Mouse (Mus musculus): ENCODE results near the gene C1rl.
A peak's percentile ranks its signal among the peaks of the same experiment; 100 is the strongest.
"Not testable (repeated sequence)": the region's sequence is repeated elsewhere in the genome, so short reads cannot be mapped to it uniquely, and the experiment has no call there.

Gene C1rl

DNA sequence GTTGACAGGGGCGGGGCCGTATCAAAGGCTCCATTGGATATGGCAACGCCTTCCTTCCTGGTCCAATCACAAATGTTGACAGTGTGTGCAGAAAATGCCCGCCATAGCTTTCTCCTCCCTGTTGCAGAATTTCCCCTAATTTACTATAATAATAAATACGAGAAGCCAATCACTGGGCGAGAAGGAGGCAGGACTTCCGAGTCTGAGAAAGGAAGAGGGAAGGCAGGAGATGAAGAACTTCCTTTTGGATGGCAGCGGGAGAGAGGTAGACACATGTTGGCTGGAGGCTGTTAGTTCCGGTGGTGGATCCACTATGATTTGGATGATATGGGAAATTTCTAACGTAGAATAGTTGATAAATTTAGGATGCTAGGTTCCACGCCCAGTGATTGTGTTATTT, 18.3 kb upstream of the C1rl start:
- no peak for DNase-seq

DNA sequence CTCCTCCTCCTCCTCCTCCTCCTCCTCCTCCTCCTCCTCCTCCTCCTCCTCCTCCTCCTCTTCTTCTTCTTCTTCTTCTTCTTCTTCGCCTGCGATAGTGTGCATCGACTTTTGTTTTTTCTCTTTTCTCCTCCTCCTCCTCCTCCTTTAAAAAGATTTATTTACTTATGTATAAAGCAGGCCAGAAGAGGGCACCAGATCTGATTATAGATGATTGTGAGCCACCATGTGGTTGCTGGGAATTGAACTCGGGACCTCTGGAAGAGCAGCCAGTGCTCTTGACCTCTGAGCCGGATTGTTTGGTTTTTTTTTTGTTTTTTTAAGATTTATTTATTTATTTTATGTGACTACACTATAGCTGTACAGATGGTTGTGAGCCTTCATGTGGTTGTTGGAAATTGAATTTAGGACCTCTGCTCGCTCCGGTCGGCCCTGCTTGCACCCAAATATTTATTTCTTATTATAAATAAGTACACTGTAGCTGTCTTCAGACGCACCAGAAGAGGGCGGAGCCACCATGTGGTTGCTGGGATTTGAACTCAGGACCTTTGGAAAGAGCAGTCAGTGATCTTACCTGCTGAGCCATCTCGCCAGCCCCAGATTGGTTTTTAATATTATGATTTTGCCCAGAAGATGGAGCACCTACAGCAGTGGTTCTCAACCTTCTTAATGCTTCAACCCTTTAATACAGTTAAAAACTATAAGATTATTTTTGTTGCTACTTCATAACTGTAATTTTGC, 17.4 kb upstream of the C1rl start:
- DNase-seq: not testable (repeated sequence)

DNA sequence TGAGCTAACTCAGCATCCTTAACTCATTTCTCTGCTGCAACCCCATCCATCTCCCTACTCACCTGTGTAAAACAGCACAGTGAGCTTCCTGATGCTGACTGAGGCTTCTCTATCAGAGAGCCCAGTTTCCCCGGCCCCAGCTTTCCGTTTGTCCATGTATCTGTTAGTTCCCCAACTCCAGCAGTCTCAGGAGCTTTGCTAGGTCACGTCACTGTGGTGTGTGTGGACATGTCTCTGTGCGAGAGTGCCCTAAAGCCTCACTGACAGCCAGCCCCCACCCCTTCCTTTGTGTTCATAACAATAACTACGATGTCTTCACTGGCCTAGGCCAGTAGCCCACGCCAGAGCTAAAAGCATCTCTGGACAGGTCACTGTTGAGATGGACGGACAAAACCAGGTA, 16.7 kb upstream of the C1rl start:
- no peak for DNase-seq

DNA sequence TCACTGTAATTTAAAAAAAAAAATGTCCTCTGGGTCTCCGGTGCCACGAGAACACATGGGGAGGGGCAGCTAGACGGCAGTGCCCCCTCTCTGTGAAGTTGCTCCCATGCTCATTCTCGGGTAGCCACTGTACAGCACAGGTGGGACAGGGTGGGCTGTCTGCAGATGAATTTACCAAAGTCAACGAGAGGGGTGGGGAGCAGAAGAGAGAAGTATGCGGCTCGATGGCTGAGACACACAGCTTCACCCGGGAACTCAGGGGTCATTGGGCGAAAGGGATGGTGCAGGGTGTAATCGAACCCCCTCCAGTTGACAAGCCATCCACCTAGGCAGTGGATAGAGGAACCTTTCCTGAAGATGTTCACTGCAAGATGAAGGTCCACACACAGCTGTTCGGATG, 16.1 kb upstream of the C1rl start:
- no peak for DNase-seq

DNA sequence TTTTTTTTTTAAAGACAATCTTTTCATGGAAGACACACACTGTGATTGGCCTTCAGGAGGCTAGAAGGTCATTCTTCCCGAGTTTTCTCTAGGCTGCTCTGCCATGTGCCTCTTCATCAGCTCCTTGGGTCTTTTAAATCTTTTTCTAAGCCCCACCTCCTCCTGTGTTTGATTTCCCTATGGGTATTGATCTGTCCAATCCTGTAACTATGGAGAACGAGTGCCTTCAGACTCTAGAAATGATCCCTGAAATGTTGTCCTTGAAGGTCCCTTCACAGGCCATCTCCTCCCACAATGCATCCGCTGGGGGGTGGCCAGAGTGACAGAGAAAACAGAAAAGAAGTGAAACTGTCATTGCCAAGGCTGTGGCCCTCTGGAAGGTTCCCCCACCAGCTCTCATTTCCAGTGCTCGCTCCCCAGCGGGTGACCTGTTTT, 15.7 kb upstream of the C1rl start:
- no peak for DNase-seq

DNA sequence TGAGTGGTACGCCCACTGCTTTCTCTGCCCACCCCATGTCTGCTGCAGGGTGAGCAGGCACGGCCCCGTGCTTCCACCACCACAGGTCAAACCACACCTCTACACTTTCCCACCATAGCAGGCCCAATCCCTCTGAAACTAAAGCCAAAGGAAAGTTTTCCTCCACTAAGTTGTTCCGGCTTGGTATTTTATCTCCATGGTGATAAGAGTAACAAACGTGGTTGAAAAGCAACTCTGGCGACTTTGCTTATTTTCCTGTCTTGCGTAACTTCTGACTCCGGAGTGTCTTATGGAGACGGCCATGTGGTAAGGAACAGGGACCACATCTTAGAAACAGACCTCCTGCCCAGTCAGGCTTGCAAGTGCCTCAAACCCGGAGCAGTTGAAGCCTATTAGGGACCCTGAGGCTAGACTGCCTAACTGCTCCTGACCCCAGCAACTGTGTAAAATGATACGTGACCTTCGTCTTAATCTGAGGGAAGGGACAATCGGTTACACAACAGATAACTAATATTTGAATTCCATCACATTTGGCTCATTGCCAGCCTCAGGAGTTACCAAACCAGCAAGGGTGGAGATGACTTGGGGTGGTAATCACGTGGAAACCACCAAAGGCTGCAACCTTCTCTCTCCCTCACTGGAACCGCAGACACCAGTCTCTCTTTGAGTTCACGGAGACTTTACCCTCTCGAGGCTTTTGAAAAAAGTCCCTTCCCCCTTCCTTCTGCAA, 14.8 kb upstream of the C1rl start:
- DNase-seq: peak; percentile 63

DNA sequence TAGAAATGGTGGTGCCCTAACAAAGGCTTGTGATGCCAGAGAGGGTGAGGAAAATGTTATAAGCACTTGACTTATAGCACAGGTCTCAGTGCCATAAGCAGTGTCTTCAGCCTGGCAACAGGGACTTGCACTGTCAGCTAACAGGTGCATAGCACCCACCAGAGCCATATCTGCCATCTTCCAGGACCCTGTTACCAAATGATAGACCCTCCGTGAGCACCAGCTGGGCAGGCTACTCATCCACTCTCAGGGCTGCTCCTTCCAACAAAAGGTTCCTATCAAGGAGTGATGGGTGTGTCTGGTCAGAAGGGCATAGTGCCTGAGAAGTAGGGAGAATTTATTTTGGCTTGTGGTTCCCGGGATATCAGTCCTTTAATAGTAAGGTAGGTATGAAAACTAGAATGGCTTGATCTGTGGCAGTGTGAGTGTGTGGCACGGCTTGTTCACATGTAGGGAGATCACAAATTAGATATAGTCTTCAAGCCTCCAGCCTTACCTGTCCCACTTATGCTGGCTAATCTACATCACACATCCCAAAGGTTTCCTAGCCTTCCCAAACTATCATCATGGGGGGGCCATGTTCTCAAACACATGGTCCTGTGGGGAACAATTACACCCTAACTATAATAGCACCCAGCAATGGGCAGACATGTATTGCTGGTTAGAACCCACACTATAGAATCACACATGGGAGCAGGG, 13.9 kb upstream of the C1rl start:
- no peak for DNase-seq

DNA sequence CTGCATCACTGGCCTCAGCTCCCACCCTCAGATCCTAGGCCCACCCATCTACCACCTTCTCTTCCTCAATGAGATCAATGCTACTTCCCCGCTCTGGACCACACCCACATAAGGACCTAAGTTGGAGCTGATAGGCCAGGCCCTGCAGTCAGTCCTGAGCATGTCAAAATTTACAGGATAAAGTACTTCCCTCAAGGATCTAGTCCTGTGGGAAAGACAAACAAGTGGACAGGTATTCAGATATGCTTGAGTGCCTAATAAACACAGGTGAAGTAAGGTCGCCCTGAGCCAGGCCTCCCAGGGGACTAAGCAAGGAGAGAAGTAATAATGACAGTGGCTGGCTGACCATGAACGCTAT, 13.4 kb upstream of the C1rl start:
- DNase-seq: no peak

DNA sequence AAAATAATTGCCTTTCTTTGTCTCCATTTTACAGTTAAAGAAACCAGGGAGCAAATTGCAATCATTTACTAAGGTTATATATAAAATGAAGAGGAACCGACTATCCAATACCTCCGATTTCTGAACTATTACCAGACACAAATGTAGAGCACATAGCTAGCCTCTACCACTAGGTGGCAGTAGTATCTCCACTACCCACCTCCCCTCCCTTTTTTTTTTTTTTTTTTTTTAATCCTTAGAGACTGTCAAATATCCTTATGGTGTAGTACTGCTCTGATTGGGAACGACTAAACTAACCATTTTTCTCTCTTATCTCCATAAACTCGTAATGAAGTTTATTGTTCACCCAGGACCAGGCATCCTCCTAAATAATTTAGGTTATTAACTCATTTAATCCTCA, 12.6 kb upstream of the C1rl start:
- peak; percentile 54 for DNase-seq

DNA sequence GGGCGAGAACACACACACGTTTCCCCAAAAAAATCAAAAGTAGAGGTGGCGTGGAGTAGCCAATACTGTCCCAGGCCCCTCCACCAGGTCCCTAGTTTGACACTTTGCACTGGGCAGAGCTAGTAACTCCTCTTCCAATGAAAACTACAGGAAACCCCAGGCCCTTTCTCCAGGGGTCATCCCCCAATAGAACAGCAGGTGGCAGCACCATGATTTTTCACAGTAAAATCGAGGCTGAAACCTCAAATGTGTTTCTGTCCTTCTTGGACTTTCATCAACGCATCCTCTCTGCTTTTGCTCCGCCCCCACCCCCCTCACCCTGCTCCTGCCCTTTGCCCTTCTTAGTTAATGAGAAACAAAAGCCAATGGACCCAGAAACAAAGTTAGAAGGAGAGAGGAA, 11.3 kb upstream of the C1rl start:
- peak; percentile 78 for DNase-seq

DNA sequence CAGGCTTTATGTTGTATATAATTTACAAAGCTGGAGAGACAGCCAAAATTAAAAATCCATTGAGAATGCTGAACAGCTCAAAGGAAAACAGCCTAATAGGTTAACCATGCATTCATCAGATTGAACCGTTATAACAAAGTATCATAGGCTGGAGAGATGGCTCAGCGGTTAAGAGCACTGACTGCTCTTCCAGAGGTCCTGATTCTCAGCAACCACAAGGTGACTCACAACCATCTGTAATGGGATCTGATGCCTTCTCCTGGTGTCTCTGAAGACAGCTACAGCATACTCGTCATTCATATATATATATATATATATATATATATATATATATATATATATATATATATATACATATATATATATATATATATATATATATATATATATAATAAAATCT, 9.1 kb upstream of the C1rl start:
- not testable (repeated sequence) for DNase-seq

DNA sequence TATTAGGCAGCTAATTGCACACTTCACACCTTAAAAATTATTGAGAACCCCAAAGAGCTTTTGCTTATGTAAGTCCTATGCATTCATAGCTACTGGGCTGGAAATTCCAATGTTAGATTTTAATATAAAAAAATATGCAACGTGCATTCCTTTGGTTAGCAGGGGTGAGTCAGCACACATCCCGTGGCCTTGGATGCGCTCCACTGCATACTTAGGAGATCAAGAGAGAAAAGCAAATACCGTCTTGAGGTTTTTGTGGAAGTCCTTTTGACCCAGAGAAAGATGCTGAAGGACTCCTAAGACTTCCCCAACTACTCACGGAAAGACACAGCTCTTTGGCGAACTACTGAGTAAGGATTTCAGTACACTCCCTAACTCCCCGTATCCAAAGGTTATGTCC, 8.1 kb upstream of the C1rl start:
- DNase-seq: no peak

DNA sequence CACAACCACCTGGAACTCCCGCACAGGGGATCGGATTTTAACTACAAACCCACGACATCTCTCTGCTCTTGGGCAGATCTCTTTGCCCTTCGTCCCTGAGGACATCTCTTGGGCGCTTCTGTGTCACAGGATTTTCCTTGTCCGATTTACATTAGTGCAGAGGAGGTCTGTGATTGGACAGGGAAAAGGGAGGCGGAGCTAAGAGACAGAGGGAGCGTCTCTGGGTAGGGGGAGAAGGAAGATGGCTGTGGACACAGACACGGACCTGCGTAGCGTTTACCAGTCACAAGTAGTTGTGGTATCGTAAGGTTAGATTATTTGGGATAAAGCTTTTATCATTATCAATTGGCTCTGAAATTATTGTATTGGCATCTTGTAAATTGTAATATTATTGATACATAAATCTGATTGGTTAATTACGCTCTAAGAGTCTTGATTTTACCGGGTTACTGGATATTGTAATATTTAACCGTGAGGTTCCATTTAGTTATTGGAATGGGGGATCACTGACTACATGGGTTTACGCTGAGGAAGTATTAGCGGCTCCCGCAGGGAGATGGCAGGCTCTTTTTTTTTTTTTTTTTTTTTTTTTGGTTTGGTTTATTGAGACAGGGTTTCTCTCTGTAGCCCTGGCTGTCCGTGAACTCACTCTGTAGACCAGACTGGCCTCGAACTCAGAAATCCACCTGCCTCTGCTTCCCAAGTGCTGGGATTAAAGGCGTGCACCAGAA, 7.3 kb upstream of the C1rl start:
- DNase-seq: no peak

DNA sequence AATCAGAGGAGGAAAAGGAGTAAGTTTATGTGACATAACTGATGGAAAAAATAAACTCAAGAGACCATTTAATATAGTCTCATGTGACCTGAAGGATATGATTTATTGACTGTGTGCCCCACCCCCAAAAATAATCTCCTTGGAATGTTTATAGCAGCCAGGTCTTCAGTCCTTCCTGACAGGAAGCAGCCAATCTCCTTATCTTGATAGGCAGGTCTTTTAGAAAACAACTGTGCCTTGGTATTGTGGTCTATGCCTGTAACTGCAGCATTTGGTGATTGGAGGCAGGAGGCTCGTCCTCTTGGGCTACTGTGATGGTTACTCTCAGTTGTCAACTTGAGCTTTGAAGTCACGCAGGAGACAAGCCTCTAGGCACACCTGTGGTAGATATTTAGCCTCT, 5.4 kb upstream of the C1rl start:
- DNase-seq: no peak

DNA sequence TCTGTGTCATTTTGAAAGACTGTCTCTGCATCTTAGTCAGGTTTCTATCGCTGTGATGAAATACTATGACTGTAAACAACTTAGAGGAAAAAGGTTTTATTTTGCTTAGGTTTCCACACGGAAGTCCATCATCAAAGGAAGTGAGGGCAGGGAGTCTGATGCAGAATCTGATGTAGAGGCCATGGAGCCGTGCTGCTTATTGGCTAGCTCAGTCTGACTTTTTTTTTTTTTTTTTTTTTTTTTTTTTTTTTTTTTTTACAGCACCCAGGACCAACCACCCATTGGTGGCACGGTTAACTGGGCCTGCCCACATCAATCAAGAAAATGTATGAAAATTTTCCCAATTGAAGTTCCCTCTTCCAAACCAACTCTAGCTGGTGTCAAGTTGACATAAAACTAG, 4.0 kb upstream of the C1rl start:
- no peak for DNase-seq

DNA sequence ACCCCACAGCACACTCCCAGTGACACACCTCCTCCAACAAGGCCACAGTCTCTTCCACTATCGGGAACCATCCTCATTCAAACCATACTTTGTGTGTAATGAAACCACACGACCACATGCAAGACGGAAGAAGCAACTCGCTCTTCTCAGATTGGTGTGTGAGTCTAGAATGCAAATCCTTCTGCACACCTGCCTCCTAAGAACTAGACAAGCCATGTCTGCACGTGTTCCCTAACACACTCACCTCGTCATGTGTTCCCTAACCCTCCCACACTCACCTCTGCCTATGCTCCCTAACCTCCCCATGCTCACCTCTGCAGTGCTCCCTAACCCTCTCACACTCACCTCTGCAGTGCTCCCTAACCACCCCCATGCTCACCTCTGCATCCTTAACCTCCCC, 1.5 kb upstream of the C1rl start:
- no peak for DNase-seq

DNA sequence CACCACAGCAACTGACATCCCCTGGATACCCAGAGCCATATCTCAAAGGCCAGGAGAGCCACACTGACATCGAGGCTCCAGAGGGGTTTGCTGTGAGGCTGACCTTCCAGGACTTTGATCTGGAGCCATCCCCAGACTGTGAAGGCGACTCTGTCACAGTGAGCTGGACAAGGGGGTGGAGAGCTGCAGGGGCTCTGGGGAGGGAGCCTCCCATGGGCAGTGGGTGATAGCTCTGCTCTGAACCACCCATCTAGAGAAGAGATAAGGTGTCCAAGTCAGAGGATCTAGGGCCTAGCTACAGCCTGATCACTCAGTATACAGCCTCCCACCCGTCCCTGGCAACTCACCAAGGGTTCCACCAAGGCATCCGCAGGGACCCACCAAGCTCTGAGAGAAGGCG, 973 bp downstream of the C1rl start:
- peak; percentile 16 for DNase-seq

DNA sequence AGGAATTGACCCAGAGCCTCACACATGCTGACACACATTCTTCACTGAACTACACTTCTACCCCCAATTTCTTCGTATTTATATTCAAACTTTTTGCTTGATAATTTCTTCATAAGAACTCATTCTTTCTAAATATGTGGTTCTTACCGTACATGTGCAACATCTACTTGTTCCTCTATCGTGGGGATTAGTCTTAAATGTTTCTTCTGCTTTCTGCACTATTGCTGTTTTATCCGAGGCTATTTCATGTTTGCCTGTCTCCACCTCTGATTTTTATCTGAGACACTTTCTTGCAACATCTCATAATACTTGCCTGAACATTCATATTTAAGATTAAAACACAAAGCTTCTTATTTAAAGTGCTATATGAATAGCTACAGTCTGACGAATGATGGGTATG, 3.1 kb downstream of the C1rl start:
- no peak for DNase-seq

DNA sequence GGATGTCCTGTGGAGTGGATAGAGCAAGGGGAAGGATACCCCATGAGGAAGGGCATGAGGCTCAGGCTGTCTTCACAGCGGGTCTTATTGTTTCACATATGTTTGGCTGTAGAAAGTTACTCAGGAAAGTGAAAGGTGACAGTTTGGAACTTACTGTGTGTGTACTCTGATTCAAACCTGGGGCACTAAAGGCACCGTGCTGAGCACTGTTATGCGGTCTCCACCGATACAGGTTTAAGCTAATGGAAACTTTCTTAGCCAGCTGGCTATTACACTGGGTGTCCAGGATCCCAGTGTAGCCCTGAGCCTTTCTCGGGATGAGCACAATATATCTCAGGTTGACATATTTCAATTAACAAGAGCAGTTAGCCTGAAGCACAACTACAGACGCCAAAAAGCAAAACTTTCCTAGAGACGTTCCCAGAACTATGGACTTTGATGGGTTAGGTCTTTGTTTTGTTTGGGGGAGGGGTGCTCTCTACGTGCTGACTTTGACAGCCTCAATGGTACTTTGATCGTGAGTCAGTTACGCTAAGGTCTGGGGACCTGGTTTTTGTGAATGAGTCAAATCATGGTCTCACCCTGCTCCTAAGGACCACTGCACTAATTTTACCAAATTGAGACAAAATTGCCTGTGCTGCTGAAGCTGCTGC, 7.1 kb downstream of the C1rl start:
- DNase-seq: no peak

DNA sequence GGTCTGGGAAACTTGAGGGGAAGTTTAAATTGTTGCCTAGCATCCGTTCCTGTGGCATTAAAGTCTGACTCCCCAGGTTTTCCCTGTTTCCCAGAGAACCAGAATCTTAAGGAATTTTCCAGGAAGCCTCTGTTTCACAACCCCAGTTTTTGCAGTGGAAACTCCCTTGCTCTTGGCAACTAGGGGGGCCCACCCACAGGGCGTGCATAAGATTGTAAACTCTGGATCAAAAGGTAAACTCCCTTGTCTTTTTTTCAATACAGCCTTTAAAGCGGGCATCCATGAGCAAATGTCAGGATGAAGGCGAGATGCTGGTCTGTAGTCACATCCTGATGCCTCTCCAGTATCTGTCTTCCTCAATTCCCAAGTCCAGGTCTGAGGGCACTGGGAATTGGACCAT, 8.6 kb downstream of the C1rl start:
- DNase-seq: no peak

DNA sequence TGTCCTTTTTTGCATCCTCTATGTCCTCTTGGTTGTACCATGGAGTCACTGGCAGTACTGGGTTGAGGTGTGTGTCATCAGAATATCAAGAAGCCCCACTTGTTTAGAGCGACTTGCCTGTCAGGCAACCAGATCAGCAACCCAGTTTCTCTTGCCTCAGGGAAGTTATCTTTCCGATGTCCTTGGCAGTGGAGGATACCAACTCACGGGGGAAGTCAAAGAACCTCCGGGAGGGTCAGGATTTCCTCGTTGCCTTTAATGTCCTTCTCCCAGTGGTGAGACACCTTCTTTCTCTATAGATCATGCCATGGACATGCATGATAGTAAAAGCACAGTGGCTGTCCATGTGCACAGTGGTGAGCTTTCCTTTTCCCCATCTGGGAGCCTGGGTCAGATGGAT, 9.1 kb downstream of the C1rl start:
- no peak for DNase-seq

DNA sequence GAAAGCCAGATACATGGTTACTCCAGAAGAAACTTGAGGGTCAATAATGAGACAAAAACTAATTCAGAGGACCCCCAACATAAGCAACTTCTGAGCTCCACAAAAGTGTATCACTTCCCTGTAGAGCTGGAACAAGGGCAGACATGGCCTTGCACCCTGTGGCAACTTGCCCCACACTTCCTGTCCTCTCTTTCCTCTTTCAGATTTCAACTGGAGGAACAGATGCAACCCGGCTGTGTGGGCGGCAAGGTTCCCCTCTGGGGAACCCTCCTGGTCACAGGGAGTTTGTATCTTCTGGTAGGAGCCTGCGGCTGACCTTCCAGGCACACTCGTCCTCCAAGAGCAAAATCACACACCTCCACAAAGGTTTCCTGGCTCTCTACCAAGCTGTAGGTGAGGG, 12.1 kb downstream of the C1rl start:
- peak; percentile 19 for DNase-seq

DNA sequence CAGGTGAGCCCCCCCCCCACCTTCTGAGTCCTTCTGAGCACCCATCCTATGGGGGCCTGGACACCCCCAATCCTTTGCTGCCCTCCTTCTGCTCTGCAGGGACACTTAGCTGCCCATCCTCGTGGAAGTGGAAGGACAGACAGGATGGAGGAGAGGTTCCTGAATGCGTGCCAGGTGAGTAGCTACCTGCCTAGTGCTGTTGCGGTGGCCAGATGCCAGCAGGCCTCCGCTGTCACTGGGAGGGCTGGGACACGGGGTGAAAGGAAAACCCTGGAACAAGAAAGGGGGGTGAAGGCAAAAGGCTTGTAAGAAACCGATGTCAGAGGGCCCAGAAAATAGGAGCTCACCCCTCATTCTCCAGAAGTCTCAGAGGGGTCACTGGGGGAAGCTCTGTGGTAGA, 14.1 kb downstream of the C1rl start:
- no peak for DNase-seq

Measured in lung, postnatal 10 days (tissue).